Mouse (Mus musculus): ENCODE results near the gene Rora.

The Rora gene

DNA sequence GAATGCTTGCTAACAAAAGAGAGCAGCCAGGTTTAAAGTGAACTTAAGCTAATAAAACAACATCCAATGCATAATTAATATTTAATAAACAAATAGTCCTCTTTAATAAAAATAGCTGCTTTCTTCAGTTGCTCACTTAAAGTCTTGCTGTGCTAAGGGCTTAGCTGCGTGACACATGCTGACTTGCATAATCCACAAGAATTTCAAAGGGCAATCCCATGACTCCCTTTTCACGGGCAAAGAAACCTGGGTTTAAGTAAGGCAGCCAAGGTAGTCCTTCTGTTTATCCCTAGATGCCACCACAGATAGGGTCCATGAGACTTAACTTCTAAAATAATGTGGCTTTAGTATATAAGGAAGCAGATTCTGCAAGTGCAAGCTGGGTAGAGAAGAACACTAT is 355.1 kb downstream of the Rora start:
- DNase-seq (ENCODE audit: low read depth, low spot score) = no peak
- Histone ChIP-seq H3K27me3 (ENCODE audit: control insufficient read depth, insufficient read depth, low read length, poor library complexity, severe bottlenecking) (no peaks in the 10 kb centered on the region; the same call in 1 of the 2 replicates), H3K36me3 (ENCODE audit: control insufficient read depth, insufficient read depth, low read length, poor library complexity, severe bottlenecking) (no peaks in the 10 kb centered on the region)

DNA sequence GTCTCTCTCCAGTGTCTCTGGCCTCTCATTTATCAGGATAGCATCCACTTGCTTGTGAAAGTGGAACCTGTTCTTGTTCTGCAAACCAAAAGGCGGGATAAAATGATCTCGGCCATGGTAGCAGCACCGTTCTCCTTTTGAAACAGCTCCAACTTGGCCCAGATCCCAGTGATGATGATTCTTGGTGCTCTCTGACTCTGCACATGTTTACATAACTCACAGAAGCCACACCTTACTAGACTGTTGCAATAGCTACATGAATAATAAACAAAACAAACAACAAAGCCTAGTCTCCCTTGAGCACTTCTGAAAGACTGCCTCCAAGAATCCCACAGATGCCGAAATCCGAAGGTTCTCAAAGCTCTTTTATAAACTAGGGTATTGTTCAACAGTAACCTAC is 357.3 kb downstream of the Rora start:
- no peaks in the 10 kb centered on the region; the same call in 1 of the 2 replicates for H3K27me3 ChIP-seq (ENCODE audit: control insufficient read depth, insufficient read depth, low read length, poor library complexity, severe bottlenecking)
- no peak for DNase-seq (ENCODE audit: low read depth, low spot score)
- no peaks in the 10 kb centered on the region for H3K36me3 ChIP-seq (ENCODE audit: control insufficient read depth, insufficient read depth, low read length, poor library complexity, severe bottlenecking)

DNA sequence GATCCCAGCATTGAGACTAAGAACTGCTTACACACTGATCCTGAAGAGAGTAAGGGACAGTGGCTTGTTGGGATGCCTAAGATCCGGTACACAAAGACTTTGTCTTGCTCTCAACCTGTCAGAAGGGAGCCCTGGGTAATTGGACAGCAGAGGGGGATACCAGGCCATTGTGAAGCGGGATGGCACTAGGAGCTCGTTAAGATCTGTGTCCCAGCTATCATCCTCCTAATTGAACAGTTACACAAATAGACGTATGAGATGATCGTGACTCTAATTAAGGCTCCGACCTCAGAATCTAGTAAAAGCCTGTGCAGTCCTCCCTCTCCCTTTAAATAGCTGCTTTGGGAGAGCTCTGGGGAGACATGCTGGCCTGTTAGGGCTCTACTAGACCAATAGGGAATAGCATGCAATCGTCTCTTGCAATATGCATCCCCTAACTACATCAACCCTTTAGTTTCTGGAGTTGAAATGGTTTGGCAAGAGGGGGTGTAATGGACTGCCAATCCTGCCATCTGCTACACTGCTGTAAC is 359.7 kb downstream of the Rora start:
- DNase-seq (ENCODE audit: low read depth, low spot score) = no peak
- Histone ChIP-seq H3K27me3 (ENCODE audit: control insufficient read depth, insufficient read depth, low read length, poor library complexity, severe bottlenecking) (no peaks in the 10 kb centered on the region), H3K36me3 (ENCODE audit: control insufficient read depth, insufficient read depth, low read length, poor library complexity, severe bottlenecking) (no peaks in the 10 kb centered on the region)

DNA sequence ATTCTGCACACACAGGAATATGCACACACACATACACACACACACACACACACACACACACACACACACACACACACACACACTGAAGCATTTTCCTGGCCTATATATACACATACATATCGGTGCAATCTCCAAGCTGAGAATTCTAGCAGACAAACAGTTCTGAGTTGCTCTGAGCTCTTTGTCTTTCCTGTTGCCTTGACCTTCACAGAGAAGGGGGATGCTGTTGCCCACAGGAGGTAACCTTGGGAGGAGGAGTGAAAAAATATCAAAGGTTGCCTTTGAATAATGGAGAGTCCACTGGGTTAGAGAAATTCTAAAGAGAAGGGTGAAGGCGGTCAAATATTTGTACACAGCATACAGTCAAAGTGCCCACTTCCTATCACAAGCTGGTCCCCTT is 360.6 kb downstream of the Rora start:
- H3K36me3 ChIP-seq (ENCODE audit: control insufficient read depth, insufficient read depth, low read length, poor library complexity, severe bottlenecking) = no peaks in the 10 kb centered on the region
- H3K27me3 ChIP-seq (ENCODE audit: control insufficient read depth, insufficient read depth, low read length, poor library complexity, severe bottlenecking) = no peaks in the 10 kb centered on the region
- no peak for DNase-seq (ENCODE audit: low read depth, low spot score)

DNA sequence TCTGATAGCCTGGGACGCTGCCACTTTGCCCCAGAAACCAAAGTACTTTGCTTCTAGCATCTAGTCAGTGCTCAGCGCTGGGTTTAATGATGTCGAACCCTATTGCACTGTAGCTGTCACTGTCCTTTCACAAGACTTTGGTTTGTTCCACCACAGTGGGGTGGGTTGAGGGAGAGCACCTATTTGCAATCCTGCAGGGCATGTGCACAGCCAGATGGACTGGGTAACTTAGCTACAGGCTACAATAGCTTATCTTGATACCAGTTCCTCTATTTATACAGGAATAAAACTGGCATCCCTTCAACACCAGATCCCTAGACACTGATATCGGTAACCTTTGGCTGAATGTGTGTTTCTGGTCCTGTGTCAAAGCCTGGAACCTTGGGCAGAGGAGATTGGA is 366.8 kb downstream of the Rora start:
- no peaks in the 10 kb centered on the region for H3K27me3 ChIP-seq (ENCODE audit: control insufficient read depth, insufficient read depth, low read length, poor library complexity, severe bottlenecking)
- no peaks in the 10 kb centered on the region for H3K36me3 ChIP-seq (ENCODE audit: control insufficient read depth, insufficient read depth, low read length, poor library complexity, severe bottlenecking)
- no peak for DNase-seq (ENCODE audit: low read depth, low spot score)

DNA sequence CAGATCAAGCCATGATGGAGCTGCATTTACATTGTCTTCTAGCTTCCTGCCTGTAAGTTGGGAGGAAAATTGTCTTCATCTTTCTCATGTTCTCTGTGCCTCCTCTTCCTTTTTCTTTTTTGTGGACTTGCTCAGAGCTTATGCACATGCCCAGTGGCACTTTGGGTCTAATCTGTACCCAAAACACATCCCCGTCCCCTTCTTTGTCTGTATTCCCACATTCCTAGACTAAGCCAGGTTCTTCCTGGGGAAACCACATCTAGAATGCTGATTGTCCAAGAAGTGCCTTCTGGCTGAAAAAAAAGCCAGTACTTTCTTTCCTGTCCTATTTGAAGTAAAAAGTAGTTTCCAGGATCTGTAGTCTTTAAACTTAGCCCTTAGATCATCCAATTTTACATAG is 367.9 kb downstream of the Rora start:
- DNase-seq (ENCODE audit: low read depth, low spot score) = no peak
- H3K27me3 ChIP-seq (ENCODE audit: control insufficient read depth, insufficient read depth, low read length, poor library complexity, severe bottlenecking) = no peaks in the 10 kb centered on the region
- no peaks in the 10 kb centered on the region for H3K36me3 ChIP-seq (ENCODE audit: control insufficient read depth, insufficient read depth, low read length, poor library complexity, severe bottlenecking)

DNA sequence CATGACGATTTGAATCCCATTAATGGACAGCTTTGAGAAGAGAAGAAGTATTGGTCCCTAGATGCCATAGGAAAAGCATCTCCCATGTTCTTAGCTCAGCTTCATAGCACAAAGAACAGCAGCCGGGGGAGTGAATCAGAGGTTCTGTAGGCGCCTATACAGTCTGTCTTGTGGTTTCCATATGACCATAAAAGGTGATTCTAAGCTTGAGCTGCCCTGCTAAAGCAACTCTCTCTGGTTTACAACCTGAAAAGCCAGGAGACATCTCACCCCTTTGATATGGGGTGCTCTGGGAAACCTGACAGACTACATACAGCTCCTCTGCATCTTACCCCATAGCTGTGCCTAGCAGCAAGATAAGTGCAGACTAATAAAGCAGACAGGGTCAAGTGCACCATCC is 369.7 kb downstream of the Rora start:
- Histone ChIP-seq H3K27me3 (ENCODE audit: control insufficient read depth, insufficient read depth, low read length, poor library complexity, severe bottlenecking) (no peaks in the 10 kb centered on the region), H3K36me3 (ENCODE audit: control insufficient read depth, insufficient read depth, low read length, poor library complexity, severe bottlenecking) (no peaks in the 10 kb centered on the region)
- DNase-seq (ENCODE audit: low read depth, low spot score) = no peak

DNA sequence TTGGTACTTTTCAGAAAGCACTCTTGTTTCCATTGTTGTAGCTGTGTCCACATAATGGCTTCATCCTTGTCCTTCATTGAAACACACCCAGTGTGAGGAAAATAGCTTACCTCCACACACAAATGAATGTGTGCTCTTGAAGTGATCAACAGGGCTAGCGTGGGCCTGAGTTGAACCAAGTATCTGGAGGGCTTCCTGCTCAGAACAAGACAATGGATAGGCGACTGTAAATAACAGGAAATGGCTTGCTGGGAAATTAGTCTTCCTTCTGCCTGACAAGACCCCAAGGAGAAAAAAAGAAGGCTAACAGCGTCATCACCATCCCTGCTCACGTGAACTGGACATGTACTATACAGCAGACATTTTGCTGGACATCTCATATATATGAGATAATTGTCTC is 374.6 kb downstream of the Rora start:
- Histone ChIP-seq H3K36me3 (ENCODE audit: control insufficient read depth, insufficient read depth, low read length, poor library complexity, severe bottlenecking) (no peaks in the 10 kb centered on the region), H3K27me3 (ENCODE audit: control insufficient read depth, insufficient read depth, low read length, poor library complexity, severe bottlenecking) (no peaks in the 10 kb centered on the region)
- DNase-seq (ENCODE audit: low read depth, low spot score) = no peak

DNA sequence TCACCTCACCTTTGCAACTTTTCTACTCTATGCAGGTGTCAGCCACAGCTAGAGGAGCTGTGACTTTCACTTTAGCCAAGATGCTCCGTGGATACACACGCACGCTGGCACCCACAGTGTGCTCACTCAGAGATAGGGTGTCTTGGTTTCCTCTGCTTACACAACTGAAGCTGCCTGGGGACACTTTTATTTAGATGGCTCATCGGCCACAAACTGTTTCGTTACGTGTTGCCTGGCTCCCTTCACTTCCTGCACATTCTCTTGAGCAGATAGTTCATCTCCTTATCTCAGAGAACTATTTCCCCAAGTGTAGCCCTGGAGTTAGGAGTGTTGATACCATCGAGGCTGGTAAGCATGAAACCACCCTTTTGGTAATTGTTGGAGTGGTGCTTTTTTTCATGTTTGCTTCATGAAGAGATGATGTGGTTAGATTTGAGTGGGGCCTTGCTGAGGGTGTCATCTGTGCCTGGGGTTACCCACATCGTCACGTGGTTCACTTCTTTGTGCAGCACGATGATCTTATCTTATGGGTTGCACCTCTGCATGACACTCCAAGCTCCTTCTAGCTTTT is 380.8 kb downstream of the Rora start:
- no peak for DNase-seq (ENCODE audit: low read depth, low spot score)
- Histone ChIP-seq H3K27me3 (ENCODE audit: control insufficient read depth, insufficient read depth, low read length, poor library complexity, severe bottlenecking) (no peaks in the 10 kb centered on the region), H3K36me3 (ENCODE audit: control insufficient read depth, insufficient read depth, low read length, poor library complexity, severe bottlenecking) (no peaks in the 10 kb centered on the region)

DNA sequence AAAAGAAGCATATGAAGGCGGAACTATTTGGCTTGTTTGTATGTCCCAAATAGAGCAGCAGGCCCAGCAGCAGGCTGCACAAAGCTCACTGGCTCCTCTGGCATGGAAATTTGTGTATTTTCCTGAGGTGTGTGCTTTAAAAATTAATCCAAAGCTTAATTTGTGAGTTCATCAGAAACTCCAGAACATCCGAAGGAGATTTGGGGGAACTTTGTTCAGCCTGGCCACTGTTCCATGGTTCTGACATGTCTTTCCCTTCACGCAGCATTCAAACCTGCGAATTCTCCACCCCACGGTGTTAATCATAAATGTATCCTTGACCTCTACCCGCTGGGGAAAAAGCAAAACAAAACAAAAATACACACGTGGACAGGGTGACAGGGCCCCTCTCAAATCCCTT is 381.9 kb downstream of the Rora start:
- DNase-seq (ENCODE audit: low read depth, low spot score) = no peak
- no peaks in the 10 kb centered on the region for H3K36me3 ChIP-seq (ENCODE audit: control insufficient read depth, insufficient read depth, low read length, poor library complexity, severe bottlenecking)
- H3K27me3 ChIP-seq (ENCODE audit: control insufficient read depth, insufficient read depth, low read length, poor library complexity, severe bottlenecking) = no peaks in the 10 kb centered on the region

DNA sequence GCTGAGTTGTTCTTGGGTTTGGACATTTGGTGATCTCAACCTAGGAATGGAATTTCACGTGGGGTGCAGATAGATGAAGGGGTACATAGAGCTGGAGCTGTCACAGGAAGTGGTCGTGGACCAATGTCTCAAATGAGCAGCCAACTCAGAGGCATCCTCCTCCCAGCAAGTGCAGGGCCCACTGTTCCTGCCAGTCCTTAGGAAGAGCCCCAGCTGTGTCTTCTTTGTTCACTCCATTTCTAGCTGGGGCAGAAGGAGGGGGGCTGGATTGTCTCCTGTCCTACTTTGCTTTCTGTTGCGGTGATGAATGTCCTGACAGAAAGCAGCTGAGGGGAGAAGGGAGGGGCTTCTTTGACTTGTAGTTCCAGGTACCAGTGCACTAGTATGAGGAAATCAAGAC is 382.7 kb downstream of the Rora start:
- H3K27me3 ChIP-seq (ENCODE audit: control insufficient read depth, insufficient read depth, low read length, poor library complexity, severe bottlenecking) = no peaks in the 10 kb centered on the region
- H3K36me3 ChIP-seq (ENCODE audit: control insufficient read depth, insufficient read depth, low read length, poor library complexity, severe bottlenecking) = no peaks in the 10 kb centered on the region
- DNase-seq (ENCODE audit: low read depth, low spot score) = no peak

DNA sequence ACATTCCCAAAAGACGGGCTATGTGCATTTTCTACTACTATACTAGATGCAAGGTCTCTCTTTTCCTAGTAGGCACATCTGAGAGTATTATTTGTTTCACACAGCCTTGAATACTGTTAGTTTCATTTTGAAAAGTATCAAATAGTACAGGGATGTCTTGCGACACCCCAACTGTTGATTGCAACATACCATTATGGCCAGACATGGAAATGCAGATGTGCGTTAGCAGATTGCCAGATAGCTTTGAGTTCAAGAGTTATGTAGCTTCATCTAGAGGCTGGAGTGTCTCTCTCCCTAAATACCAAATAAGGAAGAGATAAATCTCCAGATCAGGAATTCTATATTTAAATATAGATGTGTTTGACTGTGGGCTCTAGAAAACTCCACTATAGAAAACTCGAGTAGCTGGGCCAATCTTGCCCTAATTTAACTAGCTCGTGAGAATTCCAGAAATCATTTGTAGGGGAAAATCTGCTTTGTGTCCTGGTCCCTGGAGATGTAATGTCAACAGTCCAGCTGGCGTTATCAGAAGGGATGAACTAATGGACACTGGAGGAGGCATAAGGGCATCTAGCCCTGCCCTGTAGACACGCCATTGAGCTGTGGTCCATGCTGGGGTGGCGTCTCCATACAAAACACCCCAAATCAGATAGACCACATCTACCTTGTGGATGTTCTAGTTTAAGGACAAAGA is 390.5 kb downstream of the Rora start:
- H3K27me3 ChIP-seq (ENCODE audit: control insufficient read depth, insufficient read depth, low read length, poor library complexity, severe bottlenecking) = no peaks in the 10 kb centered on the region
- H3K36me3 ChIP-seq (ENCODE audit: control insufficient read depth, insufficient read depth, low read length, poor library complexity, severe bottlenecking) = no peaks in the 10 kb centered on the region
- DNase-seq (ENCODE audit: low read depth, low spot score) = no peak

DNA sequence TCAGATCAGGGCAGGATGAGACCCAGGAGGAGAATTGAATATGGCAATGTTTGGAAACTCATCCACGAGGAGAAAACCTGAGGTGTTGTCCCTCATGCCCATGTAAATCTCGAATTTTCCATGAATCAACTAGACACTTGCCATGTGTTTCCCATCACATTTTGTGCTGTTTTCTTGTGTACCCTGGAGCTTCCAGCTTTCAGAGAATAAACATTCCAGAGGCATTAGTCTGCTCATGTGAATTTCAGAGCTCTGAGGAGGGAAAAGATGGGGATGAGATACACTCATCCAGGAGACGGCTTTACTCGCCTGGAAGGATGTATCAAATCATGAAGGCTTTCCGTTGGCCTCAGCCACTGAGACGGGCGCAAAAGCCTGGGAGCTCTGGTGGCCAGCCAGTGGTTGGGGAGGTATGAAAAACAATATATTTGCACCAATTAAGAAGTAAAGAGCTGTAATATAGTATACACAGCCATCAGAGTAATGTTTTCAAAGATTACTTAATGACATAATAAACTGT is 391.1 kb downstream of the Rora start:
- no peaks in the 10 kb centered on the region for H3K27me3 ChIP-seq (ENCODE audit: control insufficient read depth, insufficient read depth, low read length, poor library complexity, severe bottlenecking)
- H3K36me3 ChIP-seq (ENCODE audit: control insufficient read depth, insufficient read depth, low read length, poor library complexity, severe bottlenecking) = no peaks in the 10 kb centered on the region
- no peak for DNase-seq (ENCODE audit: low read depth, low spot score)

DNA sequence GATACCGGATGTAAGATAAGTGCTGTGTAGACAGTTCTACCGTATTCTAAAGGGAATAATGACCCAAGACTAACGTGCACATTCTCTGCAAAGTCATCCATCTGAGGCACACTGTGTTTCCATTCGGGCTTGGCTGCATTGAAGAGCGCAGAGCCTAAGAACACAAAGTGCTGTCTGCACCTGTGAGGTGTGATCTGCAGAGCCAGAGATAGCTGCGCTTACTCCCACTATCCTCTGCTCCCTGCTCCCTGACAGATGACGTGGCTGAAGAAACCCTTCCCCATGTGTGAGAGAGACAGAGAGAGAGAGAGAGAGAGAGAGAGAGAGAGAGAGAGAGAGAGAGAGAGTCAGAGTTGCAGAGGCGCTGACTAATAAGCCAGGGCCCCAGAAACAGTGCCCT is 392.3 kb downstream of the Rora start:
- Histone ChIP-seq H3K36me3 (ENCODE audit: control insufficient read depth, insufficient read depth, low read length, poor library complexity, severe bottlenecking) (no peaks in the 10 kb centered on the region), H3K27me3 (ENCODE audit: control insufficient read depth, insufficient read depth, low read length, poor library complexity, severe bottlenecking) (no peaks in the 10 kb centered on the region)
- no peak for DNase-seq (ENCODE audit: low read depth, low spot score)

DNA sequence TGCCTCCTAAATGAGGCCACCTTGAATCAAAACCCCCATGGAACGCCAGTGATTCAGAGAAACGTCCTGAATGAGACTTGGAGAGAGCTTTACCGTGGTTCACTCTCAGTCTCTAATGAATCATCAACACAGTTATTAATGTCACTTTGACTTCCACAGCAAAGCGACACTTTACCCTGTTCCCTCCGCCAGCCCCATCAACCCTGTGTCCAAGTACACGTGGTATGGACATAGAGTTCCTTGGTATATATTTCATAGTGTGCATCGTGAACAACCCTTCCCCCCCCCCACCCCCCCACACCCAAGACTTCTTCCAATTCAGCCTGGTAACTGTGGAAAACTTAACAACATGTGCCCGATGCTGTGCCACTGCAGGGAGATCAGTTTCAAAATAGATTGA is 397.3 kb downstream of the Rora start:
- no peaks in the 10 kb centered on the region for H3K27me3 ChIP-seq (ENCODE audit: control insufficient read depth, insufficient read depth, low read length, poor library complexity, severe bottlenecking)
- H3K36me3 ChIP-seq (ENCODE audit: control insufficient read depth, insufficient read depth, low read length, poor library complexity, severe bottlenecking) = no peaks in the 10 kb centered on the region
- no peak for DNase-seq (ENCODE audit: low read depth, low spot score)

Measured in splenic B cell, adult 2 months (primary cell).